Mouse (Mus musculus): ENCODE results near the gene Slc17a8. TPM values are rescaled to one million over a fixed set of nuclear protein-coding genes. Genes with fewer than 3 reads are reported as not detected.

Slc17a8 gene
- polyA plus RNA-seq, 1 experiment: not detected

DNA sequence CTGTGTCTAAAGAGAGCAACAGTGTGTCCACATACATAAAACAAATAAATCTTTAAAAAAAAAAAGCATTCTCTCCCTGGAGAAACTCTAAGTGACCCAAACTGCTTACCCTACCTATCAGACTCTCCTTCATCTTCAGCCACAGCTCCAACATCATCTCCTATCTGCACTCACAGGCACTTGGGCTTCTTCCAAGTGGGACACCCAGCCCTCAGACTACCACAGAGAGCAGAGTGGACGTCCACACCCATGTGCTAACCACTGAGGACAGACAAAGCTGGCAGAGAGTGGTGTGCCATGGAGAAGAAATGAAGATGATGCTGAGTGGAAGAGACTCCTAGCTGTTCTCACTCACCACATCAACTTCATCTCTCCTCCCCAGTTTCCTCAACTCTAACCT is 25.5 kb downstream of the Slc17a8 start:
- no peak for TF ChIP-seq POLR2A (IDR thresholded peaks at IDR 0.05; ENCODE audit: low read depth, low read length)
- TF ChIP-seq CTCF (IDR thresholded peaks at IDR 0.05; ENCODE audit: extremely low read depth, insufficient read depth, insufficient read length, insufficient replicate concordance): no peak
- Histone ChIP-seq H3K36me3 (ENCODE audit: control insufficient read depth, insufficient read depth, low read length) (no peaks in the 10 kb centered on the region), H3K27me3 (ENCODE audit: control insufficient read depth, insufficient read depth, low read length) (no peaks in the 10 kb centered on the region), H3K4me1 (ENCODE audit: control insufficient read depth, insufficient read depth, insufficient read length) (no peaks in the 10 kb centered on the region), H3K4me3 (ENCODE audit: extremely low read depth, insufficient read depth, insufficient read length) (no peak overlapping the region), H3K27ac (ENCODE audit: insufficient read depth, low read length) (no peak overlapping the region)
- DNase-seq (ENCODE audit: low read depth in 1 of 2, low spot score in 2 of 2): no peak
- WGBS: 84% methylated on average over 1 of the region's 1 CpGs

DNA sequence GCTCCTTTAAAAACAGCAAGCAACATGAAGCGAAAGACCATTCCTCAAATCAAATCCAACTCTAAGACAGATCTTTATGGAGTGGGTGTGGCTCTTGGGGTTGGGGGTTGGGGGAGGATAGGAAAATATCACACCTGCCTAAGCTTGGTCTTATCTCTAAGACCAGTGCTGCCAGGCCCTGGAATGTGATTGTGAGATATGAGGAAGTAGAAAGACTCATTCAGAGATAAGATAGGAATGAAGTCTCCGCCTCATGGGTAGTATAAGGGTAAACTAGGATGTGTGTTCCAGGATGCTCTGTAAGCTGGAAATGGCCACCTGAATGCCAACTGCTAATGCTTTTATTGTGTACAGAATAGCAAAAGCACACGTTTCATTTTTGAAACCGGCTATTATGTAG is 26.7 kb downstream of the Slc17a8 start:
- Histone ChIP-seq H3K27ac (ENCODE audit: insufficient read depth, low read length) (no peak overlapping the region), H3K4me1 (ENCODE audit: control insufficient read depth, insufficient read depth, insufficient read length) (no peaks in the 10 kb centered on the region), H3K36me3 (ENCODE audit: control insufficient read depth, insufficient read depth, low read length) (no peaks in the 10 kb centered on the region), H3K4me3 (ENCODE audit: extremely low read depth, insufficient read depth, insufficient read length) (no peak overlapping the region), H3K27me3 (ENCODE audit: control insufficient read depth, insufficient read depth, low read length) (no peaks in the 10 kb centered on the region)
- no peak for TF ChIP-seq POLR2A (IDR thresholded peaks at IDR 0.05; ENCODE audit: low read depth, low read length)
- TF ChIP-seq CTCF (IDR thresholded peaks at IDR 0.05; ENCODE audit: extremely low read depth, insufficient read depth, insufficient read length, insufficient replicate concordance): no peak
- 80% methylated on average over 4 of the region's 4 CpGs for WGBS
- no peak for DNase-seq (ENCODE audit: low read depth in 1 of 2, low spot score in 2 of 2)

DNA sequence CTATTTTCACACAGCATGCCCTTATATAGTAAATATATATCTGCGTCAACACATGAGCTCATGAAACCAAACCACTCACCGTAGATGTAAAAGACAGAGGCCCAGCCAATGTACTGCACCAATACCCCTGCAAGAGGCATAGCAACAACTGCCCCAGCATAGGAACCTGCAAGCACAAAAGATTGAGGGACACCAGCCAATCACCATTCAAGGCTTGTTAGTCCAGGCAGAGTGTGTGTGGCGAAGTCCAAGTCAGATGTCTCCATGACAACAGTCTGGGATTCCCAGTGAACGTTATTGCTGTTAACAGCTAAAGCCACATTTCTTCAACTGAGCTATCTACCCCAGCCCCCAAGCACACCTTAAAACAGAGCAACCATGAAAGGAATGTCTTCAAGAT is 28.3 kb downstream of the Slc17a8 start:
- no peak for TF ChIP-seq POLR2A (IDR thresholded peaks at IDR 0.05; ENCODE audit: low read depth, low read length)
- no peak for TF ChIP-seq CTCF (IDR thresholded peaks at IDR 0.05; ENCODE audit: extremely low read depth, insufficient read depth, insufficient read length, insufficient replicate concordance)
- no peak overlapping the region for H3K27ac ChIP-seq (ENCODE audit: insufficient read depth, low read length)

DNA sequence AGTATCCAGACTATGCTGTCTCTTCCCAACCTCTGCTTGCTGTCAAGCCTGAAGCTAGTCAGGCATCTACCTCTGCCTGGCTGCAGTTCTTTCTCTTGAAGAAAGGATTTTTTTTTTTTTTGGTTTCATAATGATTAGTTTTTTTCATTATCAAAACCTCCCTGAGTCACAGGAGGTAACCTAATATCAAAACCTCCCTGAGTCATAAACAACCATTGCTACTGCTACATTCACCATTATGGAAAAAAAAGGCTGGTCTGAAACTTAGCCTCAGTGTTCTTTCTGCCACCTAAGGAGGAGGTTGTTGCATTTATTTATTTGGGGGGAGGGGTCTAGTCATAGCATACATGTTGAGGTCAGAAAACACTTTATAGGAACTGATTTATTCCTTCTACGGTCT is 31.2 kb downstream of the Slc17a8 start:
- H3K27ac ChIP-seq (ENCODE audit: insufficient read depth, low read length): no peak overlapping the region
- no peak for DNase-seq (ENCODE audit: low read depth in 1 of 2, low spot score in 2 of 2)
- TF ChIP-seq POLR2A (IDR thresholded peaks at IDR 0.05; ENCODE audit: low read depth, low read length) (no peak), CTCF (IDR thresholded peaks at IDR 0.05; ENCODE audit: extremely low read depth, insufficient read depth, insufficient read length, insufficient replicate concordance) (no peak)
- H3K36me3 ChIP-seq (ENCODE audit: control insufficient read depth, insufficient read depth, low read length): no peaks in the 10 kb centered on the region
- no peaks in the 10 kb centered on the region for H3K27me3 ChIP-seq (ENCODE audit: control insufficient read depth, insufficient read depth, low read length)
- 94% methylated on average over 1 of the region's 1 CpGs for WGBS
- no peak overlapping the region for H3K4me3 ChIP-seq (ENCODE audit: extremely low read depth, insufficient read depth, insufficient read length)
- H3K4me1 ChIP-seq (ENCODE audit: control insufficient read depth, insufficient read depth, insufficient read length): no peaks in the 10 kb centered on the region

More for the DNA sequence above, 28.3 kb downstream of the Slc17a8 start:
- Histone ChIP-seq H3K4me3 (ENCODE audit: extremely low read depth, insufficient read depth, insufficient read length) (no peak overlapping the region), H3K4me1 (ENCODE audit: control insufficient read depth, insufficient read depth, insufficient read length) (no peaks in the 10 kb centered on the region), H3K36me3 (ENCODE audit: control insufficient read depth, insufficient read depth, low read length) (no peaks in the 10 kb centered on the region), H3K27me3 (ENCODE audit: control insufficient read depth, insufficient read depth, low read length) (no peaks in the 10 kb centered on the region)
- DNase-seq (ENCODE audit: low read depth in 1 of 2, low spot score in 2 of 2): no peak
- 84% methylated on average over 4 of the region's 4 CpGs for WGBS

DNA sequence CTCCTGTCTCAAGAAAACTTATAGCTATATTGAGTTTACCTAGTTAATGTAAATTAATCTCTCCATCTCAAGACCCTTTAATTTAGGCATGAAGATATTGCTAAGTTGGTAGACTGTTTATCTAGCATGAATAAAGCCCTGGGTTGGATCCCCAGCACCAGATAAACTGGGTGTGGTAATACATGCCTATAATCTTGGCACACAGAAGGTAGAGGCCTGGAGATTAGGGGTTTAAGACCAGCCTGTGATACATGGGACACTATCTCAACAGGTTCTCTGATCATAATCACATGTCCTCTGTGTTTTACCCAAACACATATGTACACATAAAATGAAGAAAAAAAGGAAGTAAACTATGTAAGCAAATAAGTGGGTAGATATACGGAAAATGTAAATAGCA is 32.3 kb downstream of the Slc17a8 start:
- Histone ChIP-seq H3K27ac (ENCODE audit: insufficient read depth, low read length) (no peak overlapping the region), H3K36me3 (ENCODE audit: control insufficient read depth, insufficient read depth, low read length) (no peaks in the 10 kb centered on the region), H3K4me1 (ENCODE audit: control insufficient read depth, insufficient read depth, insufficient read length) (no peaks in the 10 kb centered on the region), H3K27me3 (ENCODE audit: control insufficient read depth, insufficient read depth, low read length) (no peaks in the 10 kb centered on the region), H3K4me3 (ENCODE audit: extremely low read depth, insufficient read depth, insufficient read length) (no peak overlapping the region)
- WGBS: 92% methylated on average over 1 of the region's 1 CpGs
- TF ChIP-seq CTCF (IDR thresholded peaks at IDR 0.05; ENCODE audit: extremely low read depth, insufficient read depth, insufficient read length, insufficient replicate concordance): no peak
- no peak for DNase-seq (ENCODE audit: low read depth in 1 of 2, low spot score in 2 of 2)

DNA sequence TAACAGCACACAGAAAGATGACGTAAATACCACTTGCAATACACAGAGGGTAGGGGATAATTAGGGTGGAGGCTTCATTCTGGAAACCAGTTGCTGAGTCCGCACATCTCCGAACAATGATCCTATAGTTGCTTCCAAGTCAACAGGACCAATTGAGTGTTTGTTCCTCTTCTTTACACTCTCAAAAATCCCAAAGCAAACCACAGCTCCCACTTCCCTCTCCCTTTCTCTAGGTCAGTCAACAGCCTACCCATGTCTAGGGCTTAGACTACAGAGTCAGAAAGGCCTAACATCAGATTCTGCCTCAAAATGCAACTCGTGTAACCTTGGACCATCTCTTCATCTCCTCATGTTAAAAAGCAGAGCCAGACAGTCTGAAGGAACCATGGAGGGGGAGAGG is 36.3 kb downstream of the Slc17a8 start:
- Histone ChIP-seq H3K27ac (ENCODE audit: insufficient read depth, low read length) (no peak overlapping the region), H3K4me3 (ENCODE audit: extremely low read depth, insufficient read depth, insufficient read length) (no peak overlapping the region), H3K4me1 (ENCODE audit: control insufficient read depth, insufficient read depth, insufficient read length) (no peaks in the 10 kb centered on the region), H3K27me3 (ENCODE audit: control insufficient read depth, insufficient read depth, low read length) (no peaks in the 10 kb centered on the region), H3K36me3 (ENCODE audit: control insufficient read depth, insufficient read depth, low read length) (no peaks in the 10 kb centered on the region)
- DNase-seq (ENCODE audit: low read depth in 1 of 2, low spot score in 2 of 2): no peak
- WGBS: 90% methylated on average over 4 of the region's 4 CpGs
- no peak for TF ChIP-seq POLR2A (IDR thresholded peaks at IDR 0.05; ENCODE audit: low read depth, low read length)

DNA sequence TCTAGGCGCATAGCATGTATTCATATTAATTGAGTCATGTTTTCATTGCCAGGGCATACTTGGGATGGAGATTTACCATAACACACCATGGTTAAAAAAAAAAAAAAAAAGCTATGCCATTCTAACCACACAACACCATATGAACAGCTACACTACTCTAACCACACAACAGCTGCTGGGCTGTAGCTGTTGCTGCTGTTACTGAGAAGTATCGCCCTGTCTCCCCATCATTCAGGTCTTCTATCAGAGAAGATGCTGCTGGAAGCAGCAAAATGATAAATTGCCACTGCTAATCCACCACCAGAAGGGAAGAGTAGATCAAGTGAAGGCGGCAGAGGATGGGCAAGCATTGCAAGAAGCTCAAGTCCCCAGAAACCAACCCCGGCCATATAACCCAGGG is 42.3 kb downstream of the Slc17a8 start:
- no peaks in the 10 kb centered on the region for H3K4me1 ChIP-seq (ENCODE audit: control insufficient read depth, insufficient read depth, insufficient read length)
- TF ChIP-seq POLR2A (IDR thresholded peaks at IDR 0.05; ENCODE audit: low read depth, low read length): no peak
- TF ChIP-seq CTCF (IDR thresholded peaks at IDR 0.05; ENCODE audit: extremely low read depth, insufficient read depth, insufficient read length, insufficient replicate concordance): no peak
- H3K27me3 ChIP-seq (ENCODE audit: control insufficient read depth, insufficient read depth, low read length): no peaks in the 10 kb centered on the region
- no peaks in the 10 kb centered on the region for H3K36me3 ChIP-seq (ENCODE audit: control insufficient read depth, insufficient read depth, low read length)
- no peak for DNase-seq (ENCODE audit: low read depth in 1 of 2, low spot score in 2 of 2)
- no peak overlapping the region for H3K4me3 ChIP-seq (ENCODE audit: extremely low read depth, insufficient read depth, insufficient read length)
- WGBS: 80% methylated on average over 4 of the region's 4 CpGs
- no peak overlapping the region for H3K27ac ChIP-seq (ENCODE audit: insufficient read depth, low read length)

Measured in spleen, adult 2 months (tissue).